Mouse (Mus musculus) heart, adult 9 months (tissue): Measurements from ENCODE around the gene S100a2.

ENCODE experiments used
- DNase-seq, 2 experiments: peaks; one replicate each; pipeline ENCODE4 v3.0.0; 2022; ENCODE audit warnings: low spot score in 2 of 2

S100a2 gene

DNA sequence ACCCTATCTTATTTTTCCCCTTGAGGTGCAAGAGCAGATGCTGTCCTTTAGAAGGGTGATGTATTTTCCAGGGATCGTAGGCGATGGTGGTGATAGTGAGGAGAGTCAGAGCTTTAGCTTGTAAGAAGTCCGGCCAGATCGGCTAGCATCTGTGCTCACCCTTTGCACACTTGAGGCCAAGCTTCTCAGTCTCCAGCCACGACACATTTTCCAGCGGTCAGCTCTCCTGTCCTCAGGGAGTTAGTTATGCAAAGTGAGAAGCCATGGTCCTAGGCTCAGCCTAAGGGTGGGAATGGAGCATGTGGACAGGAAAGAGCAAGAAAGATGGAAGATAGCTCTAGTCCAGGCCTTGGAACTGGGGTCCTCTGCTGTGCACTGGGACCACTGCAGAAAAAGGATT is 6.8 kb downstream of the S100a2 start:
- no peak for DNase-seq

DNA sequence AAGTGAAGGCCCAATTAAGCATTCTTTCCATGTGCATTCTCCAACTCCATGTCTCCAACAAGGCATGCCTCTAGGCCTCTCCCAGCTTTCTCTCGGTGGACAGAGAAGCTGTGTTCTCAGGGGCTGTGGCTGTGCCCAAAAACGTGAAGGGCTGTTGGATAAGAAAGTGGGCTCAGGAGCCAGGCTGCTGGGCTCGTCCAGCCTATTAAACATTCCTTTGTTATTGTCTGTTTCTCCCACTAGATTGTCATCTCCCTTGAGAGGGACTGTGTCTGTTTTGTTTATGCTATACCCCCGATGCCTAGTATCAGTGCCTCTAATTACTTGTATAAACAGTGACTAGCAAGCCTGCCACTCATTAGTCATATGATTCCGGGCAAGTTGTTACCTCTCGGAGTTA is 7.7 kb downstream of the S100a2 start:
- DNase-seq = no peak

DNA sequence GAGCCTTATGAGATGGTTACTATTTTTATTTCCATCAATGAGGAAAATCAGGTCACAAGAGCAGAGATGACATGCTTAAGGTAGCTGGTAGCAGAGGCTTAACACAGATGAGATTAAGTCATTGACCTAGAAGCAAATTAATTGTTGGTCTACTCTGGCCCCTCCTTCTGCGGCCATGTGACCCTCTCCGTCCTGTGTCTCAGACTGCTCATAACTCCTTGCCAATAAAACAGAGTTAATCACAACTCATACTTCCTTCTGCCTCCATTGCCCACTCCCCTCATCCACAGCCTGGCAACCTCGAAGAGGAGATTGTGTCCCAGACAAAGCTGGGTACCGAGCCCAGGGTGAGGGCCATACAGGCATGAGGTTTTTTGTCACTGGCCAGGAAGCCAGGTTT is 8.2 kb downstream of the S100a2 start:
- no peak for DNase-seq

DNA sequence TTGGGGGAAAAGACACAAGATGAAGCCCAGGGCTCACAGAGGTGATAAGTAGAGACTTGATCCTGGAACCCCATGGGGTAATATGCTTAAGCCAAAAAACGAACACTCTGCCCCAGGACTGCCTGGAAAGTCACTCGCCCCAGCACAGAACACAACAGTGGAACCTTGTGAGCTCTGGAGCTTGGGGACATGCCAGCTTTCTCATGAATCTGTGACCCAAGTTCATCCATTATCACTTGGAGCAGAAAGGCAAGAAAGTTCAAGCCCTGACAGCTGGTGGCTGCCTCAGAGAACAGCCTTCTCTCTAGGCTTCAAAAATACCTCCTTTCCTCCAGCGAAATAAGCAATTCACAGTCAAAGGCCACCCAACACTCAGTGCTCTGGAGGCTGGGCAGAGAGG is 9.4 kb downstream of the S100a2 start:
- DNase-seq = peak; percentile 56 to 66

DNA sequence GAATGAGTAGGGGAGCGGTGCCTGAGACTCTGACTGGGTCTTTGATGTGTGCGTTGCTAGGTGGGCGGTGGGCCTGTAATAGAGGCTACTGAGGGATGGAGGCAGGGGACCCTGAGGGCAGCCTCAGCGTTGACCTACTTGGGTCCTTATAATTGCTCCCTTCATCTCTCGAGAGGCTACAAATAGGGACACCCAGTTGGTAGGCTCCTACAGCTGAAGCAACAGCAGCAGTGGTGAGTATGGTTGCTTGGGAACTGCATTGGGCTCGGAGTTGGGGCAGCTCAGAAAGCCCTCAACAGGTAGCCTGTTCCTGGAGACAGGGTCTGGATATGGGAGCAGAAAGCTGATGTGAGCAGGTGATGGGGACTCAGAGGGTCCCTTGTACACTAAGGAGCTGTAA is 10.0 kb downstream of the S100a2 start:
- no peak for DNase-seq

DNA sequence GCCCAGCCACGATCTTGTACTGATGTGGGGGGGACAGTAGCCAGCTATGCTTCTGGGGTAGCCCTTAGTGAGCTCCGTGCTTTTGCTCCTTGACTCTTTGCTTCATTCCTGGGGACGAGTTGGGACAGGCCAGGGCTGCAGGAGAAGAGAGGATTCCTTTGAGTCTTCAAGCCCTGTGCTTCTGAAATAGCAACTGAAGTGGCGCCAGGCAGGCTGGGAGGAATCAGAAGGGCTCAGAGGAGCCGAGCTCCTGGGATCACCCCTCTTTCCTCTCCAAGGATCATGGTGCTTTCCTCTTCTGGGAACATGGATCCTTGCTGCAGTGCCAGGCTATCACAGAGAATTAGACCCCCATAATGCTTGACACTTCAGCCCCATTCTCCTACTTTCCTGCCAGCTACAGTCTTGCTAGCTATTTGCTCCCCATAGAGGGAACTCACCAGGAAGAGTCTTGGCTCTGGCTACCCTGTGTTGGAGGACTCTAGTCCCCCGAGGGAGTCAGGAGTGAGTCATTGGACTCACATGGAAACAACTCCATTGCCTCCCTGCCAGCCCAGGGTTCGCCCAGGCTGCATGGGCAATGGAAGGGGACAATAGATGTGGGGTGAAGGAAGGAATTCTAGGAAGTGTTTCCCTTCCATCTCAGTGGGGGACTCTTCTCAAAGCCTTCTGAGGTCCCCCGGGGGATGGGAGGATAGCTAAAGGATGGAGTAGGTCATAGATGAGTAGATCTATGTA is 10.6 kb downstream of the S100a2 start:
- peak; percentile 65 to 76 for DNase-seq

DNA sequence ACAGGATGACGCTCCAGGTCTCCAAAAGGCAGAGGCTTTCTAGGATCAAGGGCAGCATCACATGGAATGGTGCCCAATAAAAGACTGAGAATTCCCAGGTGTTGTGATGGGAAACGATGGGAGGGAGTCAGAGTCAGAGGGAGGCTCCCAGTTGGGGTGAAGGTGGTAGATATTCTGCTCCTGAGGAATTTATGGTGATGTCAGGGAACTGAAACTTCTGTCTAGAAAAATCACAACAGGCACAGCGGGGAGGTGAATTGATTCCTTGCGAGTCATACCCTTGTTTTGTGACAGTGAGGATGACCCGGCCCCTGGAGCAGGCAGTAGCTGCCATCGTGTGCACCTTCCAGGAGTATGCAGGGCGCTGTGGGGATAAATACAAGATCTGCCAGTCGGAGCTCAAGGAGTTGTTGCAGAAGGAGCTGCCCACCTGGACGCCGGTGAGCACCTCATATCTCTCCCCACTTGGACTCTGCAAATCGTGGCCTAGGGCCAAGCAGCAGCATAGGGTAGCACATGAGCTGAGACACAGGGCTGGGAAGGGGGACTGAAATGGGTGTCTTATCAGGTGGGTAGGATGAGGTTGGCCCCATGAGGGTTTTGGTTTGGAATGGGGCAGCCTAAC is 11.6 kb downstream of the S100a2 start, which contains the start of gene Gm42674:
Gene Gm42674 (plus strand): TSS at position 419 of the 625 bp plus-strand sequence.
- no peak for DNase-seq

DNA sequence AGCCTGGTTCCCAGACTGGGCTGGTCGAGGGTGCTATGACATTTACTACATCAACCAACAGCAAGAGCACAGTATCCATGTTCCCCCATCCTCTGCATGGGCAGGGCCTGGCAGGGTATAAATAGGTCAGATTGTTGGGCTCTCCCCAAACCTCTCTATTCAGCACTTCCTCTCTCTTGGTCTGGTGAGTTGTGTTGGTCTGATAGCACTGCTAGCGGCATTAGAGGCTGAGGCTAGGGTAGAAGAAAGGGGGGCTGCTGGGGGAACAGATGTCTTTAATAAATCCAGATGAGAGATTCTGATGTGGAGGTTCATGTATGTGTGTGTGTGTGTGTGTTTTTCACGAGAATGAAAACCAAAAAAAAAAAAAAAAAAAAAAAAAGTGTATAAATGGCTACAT is 13.6 kb downstream of the S100a2 start, which contains the start of gene S100a4:
Gene S100a4 (plus strand): TSS at position 149 of the 400 bp plus-strand sequence.
- peak in 1 of 2 experiments; percentile 63 for DNase-seq

DNA sequence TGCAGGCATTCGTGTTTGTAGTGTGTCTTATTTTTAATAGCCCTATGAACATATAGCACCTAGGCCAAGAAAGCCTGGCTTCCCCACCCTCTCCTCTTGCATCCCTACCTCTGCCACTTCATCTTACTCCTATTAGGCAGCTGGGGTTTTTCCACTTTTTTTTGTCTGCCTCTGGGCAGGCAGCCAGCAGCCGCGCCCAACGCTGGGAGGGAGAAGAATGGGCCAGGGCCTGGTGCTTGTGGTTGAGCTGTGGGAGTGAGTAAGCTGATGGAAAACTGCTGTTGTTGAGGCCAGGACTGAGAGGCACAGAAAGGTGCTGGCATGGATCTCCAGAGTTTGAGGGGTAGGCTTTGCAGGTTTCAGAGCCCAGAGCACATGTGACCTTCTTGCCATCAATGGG is 14.4 kb downstream of the S100a2 start:
- peak; percentile 83 to 89 for DNase-seq

DNA sequence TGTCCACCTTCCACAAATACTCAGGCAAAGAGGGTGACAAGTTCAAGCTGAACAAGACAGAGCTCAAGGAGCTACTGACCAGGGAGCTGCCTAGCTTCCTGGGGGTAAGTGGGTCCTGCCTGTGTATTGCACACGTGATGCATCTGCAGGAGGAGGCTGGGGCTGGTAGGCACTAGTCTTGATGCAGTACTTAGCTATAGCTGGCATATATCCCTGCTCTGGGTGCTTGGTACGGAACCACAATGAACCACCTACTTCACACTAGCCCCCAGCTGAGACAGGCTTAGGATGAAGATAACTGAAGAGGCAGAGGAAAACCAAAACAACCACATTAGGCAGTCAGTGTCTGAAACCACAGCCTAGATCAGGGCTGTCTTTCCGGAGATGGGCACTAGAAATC is 15.0 kb downstream of the S100a2 start:
- no peak for DNase-seq

DNA sequence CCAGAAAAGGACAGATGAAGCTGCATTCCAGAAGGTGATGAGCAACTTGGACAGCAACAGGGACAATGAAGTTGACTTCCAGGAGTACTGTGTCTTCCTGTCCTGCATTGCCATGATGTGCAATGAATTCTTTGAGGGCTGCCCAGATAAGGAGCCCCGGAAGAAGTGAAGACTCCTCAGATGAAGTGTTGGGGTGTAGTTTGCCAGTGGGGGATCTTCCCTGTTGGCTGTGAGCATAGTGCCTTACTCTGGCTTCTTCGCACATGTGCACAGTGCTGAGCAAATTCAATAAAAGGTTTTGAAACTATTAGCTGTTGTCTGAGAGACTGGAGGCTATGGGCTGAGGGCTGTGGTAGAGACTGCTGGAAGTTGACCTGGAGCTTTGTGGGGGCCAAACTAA is 15.7 kb downstream of the S100a2 start:
- DNase-seq = no peak

DNA sequence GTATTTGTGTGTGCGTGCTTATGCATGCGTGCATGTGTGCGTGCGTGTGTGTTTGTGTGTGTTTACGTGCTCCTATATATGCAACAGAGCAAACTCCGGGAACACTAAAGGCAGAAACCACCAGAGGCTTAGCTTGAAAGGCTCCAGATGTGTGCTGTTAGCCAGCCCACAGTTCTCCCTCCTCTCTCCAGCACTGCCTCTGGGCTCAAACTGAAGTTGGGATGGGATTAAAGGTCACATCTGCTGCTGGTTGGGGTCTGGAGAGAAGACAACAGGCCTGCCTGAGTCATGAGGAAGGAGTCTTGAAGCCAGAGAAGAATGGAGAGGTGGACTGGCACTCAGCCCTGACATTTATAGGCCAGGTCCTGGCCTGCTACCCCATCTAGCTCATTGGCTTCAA is 16.1 kb downstream of the S100a2 start:
- DNase-seq = peak; percentile 63 to 72

DNA sequence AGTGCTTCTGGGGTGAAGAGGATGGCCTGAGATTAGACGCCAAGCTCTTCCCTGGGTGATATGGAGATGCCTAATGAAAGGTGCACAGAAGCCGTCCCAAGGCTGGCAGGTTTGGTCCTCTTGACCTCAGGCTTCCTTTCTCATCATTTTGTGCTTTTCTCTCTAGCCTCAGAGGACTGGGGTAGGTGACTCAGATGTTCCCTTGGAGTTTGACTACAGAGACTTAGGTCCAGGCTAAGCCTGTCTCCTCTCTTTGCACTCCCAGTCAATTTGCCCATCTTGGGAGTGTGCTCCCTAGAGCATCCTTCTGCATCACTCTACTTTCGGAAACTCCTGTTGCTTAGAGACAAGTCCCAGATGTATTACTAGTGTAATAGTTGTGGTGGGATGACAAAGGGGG is 17.3 kb downstream of the S100a2 start:
- no peak for DNase-seq

DNA sequence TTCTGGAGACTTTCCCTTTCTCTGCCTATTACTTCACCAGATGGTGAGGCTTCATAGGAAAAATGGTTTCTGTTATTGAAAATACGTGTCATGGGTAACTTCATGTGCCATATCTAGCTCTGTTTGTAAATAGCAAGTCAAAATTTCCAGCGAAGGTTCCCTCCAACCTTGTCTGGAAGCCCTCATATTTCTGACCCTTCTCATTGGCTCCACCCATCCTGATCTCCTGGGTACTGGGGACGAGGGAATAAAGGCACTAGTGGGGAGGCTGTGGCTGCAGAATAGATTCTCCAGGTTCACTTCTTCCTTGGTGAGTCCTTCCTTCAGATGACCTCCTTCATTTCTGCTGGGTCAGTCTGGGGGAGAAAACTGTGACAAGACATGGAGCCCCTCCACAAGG is 18.2 kb downstream of the S100a2 start, which contains the start of gene S100a5:
Gene S100a5 (plus strand): TSS at position 301 of the 400 bp plus-strand sequence.
- no peak for DNase-seq

DNA sequence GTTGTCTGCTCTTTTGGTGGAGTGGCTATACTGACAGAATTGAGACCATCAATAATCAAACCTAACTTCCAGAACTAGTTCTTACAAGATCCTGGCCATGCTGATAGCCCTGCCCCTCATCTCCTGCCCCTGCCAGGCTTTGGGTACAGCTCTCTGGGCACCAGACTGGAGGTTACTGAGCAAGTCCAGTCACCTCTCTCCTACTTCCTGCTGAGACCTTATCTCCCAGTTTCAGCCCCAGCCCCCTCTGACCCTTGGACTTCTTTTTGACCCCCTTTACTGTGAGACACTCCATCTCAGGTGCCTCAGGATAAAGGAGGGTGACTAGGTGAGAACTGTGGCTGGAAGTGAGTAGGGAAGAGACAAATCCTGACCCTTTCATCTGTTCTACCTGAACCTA is 19.1 kb downstream of the S100a2 start:
- DNase-seq = no peak

DNA sequence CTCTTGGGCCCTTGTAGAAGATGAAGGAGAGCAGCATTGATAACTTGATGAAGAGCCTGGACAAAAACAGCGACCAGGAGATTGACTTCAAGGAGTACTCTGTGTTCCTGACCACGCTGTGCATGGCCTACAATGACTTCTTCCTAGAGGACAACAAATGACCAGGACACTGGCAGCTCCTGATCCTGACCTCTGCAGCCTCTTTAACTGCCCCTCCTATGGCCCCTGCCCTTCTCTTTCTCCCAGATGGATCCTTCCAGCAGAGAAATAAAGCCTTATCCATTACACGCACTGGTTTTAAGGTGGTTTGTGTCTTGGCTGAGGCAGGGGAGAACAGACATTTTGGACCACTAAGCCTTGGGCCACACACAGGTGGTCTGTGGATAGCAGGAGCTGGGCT is 21.4 kb downstream of the S100a2 start:
- no peak for DNase-seq

DNA sequence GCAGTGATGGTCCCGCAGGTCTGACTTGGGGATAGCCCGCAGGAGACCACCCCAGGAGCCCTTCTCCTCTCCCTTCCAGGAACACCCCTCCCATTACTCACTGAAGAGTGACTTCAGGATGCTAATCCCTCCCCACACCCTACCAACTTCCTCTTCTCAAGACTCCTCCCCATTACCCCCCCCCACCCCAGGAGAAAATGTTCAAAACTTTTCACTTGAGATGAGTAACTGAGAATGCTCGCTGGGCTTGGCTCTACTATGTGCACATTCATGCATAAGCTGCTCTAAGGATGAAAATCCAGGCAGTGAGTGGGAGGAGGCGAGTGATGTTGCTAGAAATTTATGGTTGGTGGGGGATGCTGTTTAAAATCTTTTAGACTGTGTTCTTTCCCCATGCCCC is 22.0 kb downstream of the S100a2 start:
- no peak for DNase-seq

DNA sequence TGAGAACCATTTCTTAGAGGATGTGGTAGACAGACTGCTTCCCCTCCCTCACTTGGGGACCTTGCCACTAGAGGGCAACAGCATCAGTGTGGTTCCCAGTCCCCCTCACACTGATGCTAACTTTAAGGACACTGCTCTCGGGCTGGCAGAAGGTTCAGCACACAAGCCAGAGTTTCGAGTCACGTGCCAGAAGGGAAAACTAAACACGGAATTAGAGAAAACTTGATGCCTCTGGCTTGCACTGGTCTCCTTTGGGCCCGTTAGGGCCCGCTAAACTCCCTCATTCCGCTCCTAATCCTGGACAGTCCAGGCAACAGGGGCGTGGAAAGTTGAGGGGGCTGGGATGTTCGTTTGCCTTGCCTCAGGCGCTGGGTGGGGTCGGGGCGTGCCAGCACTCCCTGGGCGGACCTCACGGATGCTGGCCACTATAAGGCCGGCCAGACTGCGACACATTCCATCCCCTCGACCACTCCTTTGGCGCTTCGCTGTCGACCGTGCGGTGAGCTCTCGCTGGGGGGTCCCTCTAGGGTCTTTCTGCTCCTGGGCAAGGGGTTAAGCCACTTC is 22.8 kb downstream of the S100a2 start, which contains the start of gene S100a6:
Gene S100a6 (plus strand): TSS at position 155 of the 564 bp plus-strand sequence.
- peak; percentile 75 to 80 for DNase-seq

DNA sequence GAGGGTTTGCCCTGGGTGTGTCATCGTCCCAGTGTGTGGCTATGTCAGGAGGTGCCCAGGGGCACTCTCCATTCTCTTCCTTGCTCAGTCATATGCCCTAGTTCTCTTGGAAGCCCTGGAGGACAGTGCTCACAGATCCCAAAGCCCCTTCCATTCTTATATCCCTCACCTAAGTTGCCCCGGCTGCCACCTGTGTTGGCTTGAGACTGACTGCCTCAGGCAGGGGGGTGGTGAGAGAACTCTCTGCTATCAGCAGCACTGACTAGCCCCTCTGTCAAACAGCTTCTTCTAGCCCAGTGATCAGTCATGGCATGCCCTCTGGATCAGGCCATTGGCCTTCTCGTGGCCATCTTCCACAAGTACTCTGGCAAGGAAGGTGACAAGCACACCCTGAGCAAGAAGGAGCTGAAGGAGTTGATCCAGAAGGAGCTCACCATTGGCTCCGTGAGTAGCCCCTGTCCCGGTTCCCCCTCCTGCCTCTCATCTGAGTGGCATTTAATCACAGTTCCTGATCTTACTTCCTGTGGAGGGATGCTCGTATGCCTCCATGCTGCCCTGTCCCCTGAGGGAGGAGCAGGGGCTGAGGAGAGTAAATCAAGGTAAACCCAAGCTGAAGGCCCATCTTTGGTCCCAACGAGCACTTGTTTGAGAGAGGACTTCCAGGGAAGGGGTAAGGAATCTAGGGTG is 23.6 kb downstream of the S100a2 start:
- no peak for DNase-seq

DNA sequence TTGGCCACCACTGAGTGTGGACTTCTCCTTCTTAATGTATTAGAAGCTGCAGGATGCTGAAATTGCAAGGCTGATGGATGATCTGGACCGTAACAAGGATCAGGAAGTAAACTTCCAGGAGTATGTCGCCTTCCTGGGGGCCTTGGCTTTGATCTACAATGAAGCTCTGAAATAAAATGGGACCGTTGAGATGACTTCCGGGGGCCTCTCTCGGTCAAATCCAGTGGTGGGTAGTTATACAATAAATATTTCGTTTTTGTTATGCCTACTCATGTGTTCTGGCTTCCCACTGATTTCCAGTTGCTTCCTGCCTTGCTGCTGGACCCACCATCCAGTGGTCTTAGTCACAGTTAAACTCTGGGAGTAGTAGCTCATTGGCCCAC is 24.1 kb downstream of the S100a2 start:
- no peak for DNase-seq

DNA sequence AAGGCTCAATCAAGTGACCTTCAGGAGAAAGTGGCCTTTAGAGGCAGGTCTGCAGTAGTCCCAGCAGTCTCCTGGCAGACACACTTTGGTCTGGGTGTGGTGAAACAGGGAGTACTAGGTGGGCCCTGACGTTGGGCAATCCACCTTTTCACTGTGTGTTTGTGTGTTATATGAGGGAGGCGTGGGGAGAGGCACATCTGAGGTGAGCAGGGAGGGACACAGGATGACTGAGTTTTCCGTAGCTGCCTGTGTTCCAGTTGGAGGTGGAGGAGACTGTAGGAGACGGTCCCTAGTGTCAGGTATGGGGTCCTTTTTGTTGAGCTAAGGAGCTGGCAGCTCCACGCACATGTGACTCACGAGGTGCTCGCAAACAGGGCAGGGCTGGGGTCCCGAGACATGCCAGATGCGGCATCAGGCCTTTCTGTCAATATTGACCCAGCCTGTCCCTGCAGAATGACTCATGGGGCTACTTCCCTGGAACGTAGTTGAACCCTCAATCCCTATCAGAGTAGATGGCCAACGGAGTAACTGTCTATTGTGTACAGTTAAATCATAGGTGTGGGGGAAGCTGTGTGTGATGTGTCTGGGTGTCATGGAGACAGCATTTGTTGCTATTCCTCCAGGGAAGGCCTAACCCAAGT is 24.7 kb downstream of the S100a2 start:
- no peak for DNase-seq

DNA sequence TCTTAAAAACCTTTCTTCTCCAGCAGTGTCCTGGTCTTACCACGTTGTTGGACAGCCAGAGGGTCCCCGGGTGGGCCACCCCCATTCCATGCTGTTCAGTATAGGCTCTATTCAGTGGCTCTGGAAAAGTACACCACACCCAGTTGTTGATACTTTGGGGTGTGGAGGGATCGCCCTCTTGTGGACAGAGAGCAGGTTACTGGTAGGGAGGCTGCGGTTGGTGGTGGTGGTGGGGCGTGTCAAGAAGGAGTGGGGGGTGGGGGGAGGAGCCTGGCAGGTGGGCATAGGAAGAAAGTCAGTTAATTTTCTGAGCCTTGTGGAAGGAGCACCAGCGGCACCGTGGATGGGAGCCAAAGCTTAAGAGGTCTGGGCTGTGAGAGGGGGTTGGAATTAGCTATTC is 25.4 kb downstream of the S100a2 start:
- peak; percentile 81 to 83 for DNase-seq
